Mouse (Mus musculus): ENCODE results near the gene Mcrip1. TPM values are rescaled to one million over a fixed set of nuclear protein-coding genes. Genes with fewer than 3 reads are reported as not detected.
"Not testable (repeated sequence)": the region's sequence is repeated elsewhere in the genome, so short reads cannot be mapped to it uniquely, and the experiment has no call there.

The Mcrip1 gene
- polyA plus RNA-seq, 1 experiment from 2014 or later: 139 TPM

DNA sequence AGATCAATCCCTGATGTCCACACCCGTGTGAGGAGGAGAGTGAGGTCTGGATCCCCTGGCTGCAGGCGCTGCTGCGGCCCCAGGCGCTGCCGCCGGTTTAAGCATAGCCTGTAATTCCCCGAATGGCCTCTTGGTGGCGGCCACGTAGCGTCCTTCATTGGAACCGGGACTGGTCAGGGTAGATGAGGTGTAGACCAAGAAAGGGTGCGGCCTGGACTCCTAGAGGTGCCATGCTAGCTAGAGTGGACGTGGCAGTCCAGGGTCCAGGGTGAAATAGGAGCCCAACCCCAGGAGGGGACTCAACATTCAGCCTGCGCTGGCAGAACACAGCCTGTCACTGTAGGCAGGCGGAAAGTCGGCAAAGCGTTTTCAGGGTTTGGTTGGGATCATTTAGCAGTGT, 33.9 kb downstream of the Mcrip1 start:
- no peak overlapping the region for H3K4me2 ChIP-seq (ENCODE audit: low read depth, low read length)

DNA sequence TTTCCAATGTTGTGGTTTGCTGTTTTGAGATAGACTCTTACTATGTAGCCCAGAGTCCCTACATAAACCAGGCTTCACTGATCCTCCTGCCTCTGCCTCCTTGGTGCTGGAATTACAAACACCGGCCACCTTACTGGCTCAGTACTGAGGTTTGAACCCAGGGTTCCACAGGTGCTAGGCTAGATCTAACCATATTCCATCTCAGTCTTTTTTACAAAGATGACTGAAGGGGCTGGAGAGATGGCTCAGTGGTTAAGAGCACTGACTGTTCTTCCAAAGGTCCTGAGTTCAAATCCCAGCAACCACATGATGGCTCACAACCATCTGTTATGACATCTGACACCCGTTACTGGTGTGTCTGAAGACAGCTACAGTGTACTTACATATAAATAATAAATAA, 35.3 kb downstream of the Mcrip1 start:
- not testable (repeated sequence) for H3K9me3 ChIP-seq (replicated peaks; ENCODE audit: control insufficient read depth, low read length); H3K9ac ChIP-seq (ENCODE audit: low read length); H3K4me1 ChIP-seq (ENCODE audit: control insufficient read depth, insufficient read depth, low read length); ATAC-seq (replicated peaks; ENCODE audit: extremely low read depth, insufficient read depth, low FRiP score); H3K27ac ChIP-seq (ENCODE audit: low read length); H3K4me3 ChIP-seq (ENCODE audit: low read length); H3K27me3 ChIP-seq (ENCODE audit: control insufficient read depth, insufficient read depth, low read length); H3K4me2 ChIP-seq (ENCODE audit: low read depth, low read length); H3K36me3 ChIP-seq (ENCODE audit: control insufficient read depth, insufficient read depth)
- WGBS: 85% methylated on average over 2 of the region's 2 CpGs

More for the DNA sequence above, 33.9 kb downstream of the Mcrip1 start:
- ATAC-seq (replicated peaks; ENCODE audit: extremely low read depth, insufficient read depth, low FRiP score): 0 out of 2 replicates have a peak, but pooled peaks have one; percentile 11
- Histone ChIP-seq H3K4me3 (ENCODE audit: low read length) (no peak overlapping the region), H3K9me3 (replicated peaks; ENCODE audit: control insufficient read depth, low read length) (no peaks in the 10 kb centered on the region), H3K27me3 (ENCODE audit: control insufficient read depth, insufficient read depth, low read length) (no peaks in the 10 kb centered on the region), H3K9ac (ENCODE audit: low read length) (no peak overlapping the region), H3K27ac (ENCODE audit: low read length) (no peak overlapping the region), H3K36me3 (ENCODE audit: control insufficient read depth, insufficient read depth) (no peaks in the 10 kb centered on the region), H3K4me1 (ENCODE audit: control insufficient read depth, insufficient read depth, low read length) (peaks cover 8% of the 10 kb centered on the region)
- 17% methylated on average over 17 of the region's 17 CpGs for WGBS

DNA sequence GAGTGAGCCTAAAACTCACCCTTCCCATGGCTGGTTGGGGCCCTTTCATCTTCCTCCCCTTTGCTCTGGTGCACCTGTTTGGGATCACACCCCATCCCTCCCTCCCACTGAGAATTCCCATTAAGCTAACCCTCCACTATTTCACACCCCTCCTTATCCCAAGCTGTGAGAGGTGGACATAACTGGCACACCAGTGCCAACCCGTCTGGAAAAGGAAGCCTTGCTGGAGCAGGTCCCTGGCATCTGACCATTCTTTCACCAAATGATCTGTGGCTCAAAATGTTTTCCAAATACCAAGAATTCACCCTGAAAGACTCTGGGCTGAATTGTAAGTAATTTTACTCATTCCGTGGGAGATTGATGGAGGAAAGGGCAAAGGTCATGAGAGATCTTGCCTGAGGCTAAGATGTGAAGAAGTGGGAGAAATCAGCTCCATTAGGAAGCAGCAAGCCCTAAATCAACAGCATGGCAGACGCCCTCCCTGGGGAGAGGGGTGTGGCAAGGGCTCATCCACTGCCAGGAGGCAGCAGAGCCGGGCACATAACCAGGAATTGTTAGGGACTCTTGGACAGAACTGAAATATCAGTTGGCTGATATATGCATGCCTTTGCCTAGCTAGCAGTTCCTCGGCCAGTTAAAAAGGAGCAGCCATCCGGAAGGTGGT, 36.6 kb downstream of the Mcrip1 start:
- Histone ChIP-seq H3K36me3 (ENCODE audit: control insufficient read depth, insufficient read depth) (no peaks in the 10 kb centered on the region), H3K27ac (ENCODE audit: low read length) (no peak overlapping the region), H3K9ac (ENCODE audit: low read length) (no peak overlapping the region), H3K4me1 (ENCODE audit: control insufficient read depth, insufficient read depth, low read length) (no peaks in the 10 kb centered on the region; the same call in 1 of the 2 replicates), H3K9me3 (replicated peaks; ENCODE audit: control insufficient read depth, low read length) (no peaks in the 10 kb centered on the region), H3K4me2 (ENCODE audit: low read depth, low read length) (no peak overlapping the region), H3K27me3 (ENCODE audit: control insufficient read depth, insufficient read depth, low read length) (no peaks in the 10 kb centered on the region), H3K4me3 (ENCODE audit: low read length) (no peak overlapping the region)
- WGBS: 49% methylated on average over 6 of the region's 6 CpGs
- no peak for ATAC-seq (replicated peaks; ENCODE audit: extremely low read depth, insufficient read depth, low FRiP score)

DNA sequence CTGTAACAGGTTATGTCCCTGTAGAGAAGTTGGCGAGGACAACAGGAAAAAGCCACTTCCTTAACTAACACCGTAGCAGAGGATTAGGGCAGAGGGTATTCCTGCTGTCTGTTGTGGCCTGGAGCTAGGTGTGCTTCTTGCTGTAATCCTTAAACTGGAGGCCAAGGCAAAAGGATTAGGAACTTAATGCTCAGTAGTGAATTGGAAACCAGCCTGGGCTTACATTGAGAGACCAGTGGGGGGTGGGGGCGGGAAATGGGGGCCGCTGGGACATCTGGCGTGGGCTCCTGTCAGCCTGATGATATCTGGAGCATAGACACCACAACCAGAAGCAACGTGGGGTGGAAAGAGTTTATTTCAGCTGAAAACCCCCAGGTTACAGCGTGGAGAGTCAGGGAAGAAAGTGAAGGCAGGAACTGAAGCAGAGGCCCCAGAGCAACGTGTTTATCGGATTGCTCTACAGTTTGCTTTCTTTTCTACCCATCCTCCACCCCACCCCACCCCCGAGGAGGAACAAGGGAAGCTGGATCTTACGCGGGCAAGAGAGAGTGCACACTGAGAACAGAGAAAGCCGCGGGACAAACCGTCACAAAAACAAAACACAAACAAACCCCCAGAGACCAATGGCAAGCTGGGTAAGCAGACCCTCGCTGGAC, 39.0 kb downstream of the Mcrip1 start:
- WGBS: 9% methylated on average over 16 of the region's 16 CpGs
- ATAC-seq (replicated peaks; ENCODE audit: extremely low read depth, insufficient read depth, low FRiP score): no peak; the same call in 1 of the 2 replicates
- no peaks in the 10 kb centered on the region for H3K9me3 ChIP-seq (replicated peaks; ENCODE audit: control insufficient read depth, low read length)
- no peaks in the 10 kb centered on the region for H3K4me1 ChIP-seq (ENCODE audit: control insufficient read depth, insufficient read depth, low read length)
- H3K27me3 ChIP-seq (ENCODE audit: control insufficient read depth, insufficient read depth, low read length): no peaks in the 10 kb centered on the region
- peak overlapping the region; percentile 62 for H3K27ac ChIP-seq (ENCODE audit: low read length)
- H3K9ac ChIP-seq (ENCODE audit: low read length): peak overlapping the region; percentile 57
- no peaks in the 10 kb centered on the region for H3K36me3 ChIP-seq (ENCODE audit: control insufficient read depth, insufficient read depth)
- H3K4me3 ChIP-seq (ENCODE audit: low read length): peak overlapping the region; percentile 39
- H3K4me2 ChIP-seq (ENCODE audit: low read depth, low read length): peak overlapping the region; percentile 65

DNA sequence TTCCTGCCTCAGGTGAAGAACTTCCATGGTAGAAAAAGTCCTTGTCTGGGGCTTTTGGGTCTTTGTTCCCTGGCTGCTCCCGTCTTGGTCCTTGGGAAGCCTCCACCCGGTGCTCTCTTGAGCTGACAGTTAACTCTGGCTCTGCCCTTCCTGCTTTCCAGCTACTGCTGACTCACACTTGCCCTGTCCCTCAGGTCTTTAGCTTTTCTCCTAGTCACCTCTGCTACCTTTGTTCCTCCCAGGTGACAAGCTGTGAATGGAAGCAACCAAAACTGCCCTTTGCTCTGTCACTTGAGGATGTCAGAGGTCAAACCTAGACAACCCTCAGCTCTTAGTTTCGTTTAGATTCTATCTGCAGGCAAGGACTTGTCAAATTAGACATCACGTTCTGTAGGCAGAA, 39.6 kb downstream of the Mcrip1 start:
- Histone ChIP-seq H3K27ac (ENCODE audit: low read length) (peak overlapping the region; percentile 62), H3K27me3 (ENCODE audit: control insufficient read depth, insufficient read depth, low read length) (no peaks in the 10 kb centered on the region), H3K36me3 (ENCODE audit: control insufficient read depth, insufficient read depth) (no peaks in the 10 kb centered on the region), H3K9me3 (replicated peaks; ENCODE audit: control insufficient read depth, low read length) (no peaks in the 10 kb centered on the region), H3K4me2 (ENCODE audit: low read depth, low read length) (peak overlapping the region; percentile 65), H3K4me3 (ENCODE audit: low read length) (no peak overlapping the region), H3K9ac (ENCODE audit: low read length) (no peak overlapping the region), H3K4me1 (ENCODE audit: control insufficient read depth, insufficient read depth, low read length) (no peaks in the 10 kb centered on the region)
- ATAC-seq (replicated peaks; ENCODE audit: extremely low read depth, insufficient read depth, low FRiP score): no peak
- WGBS: 30% methylated on average over 4 of the region's 4 CpGs

DNA sequence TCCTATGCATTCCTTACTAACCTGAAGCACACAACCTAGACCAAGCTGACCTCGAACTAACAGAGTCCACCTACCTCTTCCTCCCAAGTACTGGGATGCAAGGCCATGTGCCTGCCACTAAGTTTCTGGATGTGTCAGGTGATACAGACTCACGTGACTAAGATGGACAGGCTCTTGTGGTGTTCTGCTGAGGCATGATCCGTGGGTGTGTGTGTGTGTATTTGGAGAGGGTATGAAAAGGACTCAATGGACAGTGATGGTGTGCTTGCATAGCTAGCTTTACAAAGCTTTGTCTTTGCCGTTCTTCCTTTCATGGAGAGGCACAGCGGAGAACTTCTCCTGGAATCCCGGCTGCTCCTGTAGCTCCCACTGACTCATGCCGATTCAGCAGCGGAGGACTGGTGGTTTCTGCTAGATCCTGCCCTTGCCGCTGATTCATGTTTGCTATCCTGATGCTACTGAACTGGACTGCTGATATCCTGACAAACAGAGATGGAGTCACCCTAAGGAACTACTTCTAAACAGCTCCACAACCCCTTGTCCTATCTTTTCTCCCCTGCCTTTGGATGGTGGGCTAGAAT, 41.1 kb downstream of the Mcrip1 start:
- H3K4me1 ChIP-seq (ENCODE audit: control insufficient read depth, insufficient read depth, low read length): no peaks in the 10 kb centered on the region
- H3K27ac ChIP-seq (ENCODE audit: low read length): no peak overlapping the region
- 73% methylated on average over 9 of the region's 9 CpGs for WGBS
- no peak overlapping the region for H3K4me2 ChIP-seq (ENCODE audit: low read depth, low read length)
- ATAC-seq (replicated peaks; ENCODE audit: extremely low read depth, insufficient read depth, low FRiP score): no peak
- H3K4me3 ChIP-seq (ENCODE audit: low read length): no peak overlapping the region
- H3K27me3 ChIP-seq (ENCODE audit: control insufficient read depth, insufficient read depth, low read length): no peaks in the 10 kb centered on the region
- H3K36me3 ChIP-seq (ENCODE audit: control insufficient read depth, insufficient read depth): no peaks in the 10 kb centered on the region
- no peak overlapping the region for H3K9ac ChIP-seq (ENCODE audit: low read length)
- H3K9me3 ChIP-seq (replicated peaks; ENCODE audit: control insufficient read depth, low read length): no peaks in the 10 kb centered on the region

DNA sequence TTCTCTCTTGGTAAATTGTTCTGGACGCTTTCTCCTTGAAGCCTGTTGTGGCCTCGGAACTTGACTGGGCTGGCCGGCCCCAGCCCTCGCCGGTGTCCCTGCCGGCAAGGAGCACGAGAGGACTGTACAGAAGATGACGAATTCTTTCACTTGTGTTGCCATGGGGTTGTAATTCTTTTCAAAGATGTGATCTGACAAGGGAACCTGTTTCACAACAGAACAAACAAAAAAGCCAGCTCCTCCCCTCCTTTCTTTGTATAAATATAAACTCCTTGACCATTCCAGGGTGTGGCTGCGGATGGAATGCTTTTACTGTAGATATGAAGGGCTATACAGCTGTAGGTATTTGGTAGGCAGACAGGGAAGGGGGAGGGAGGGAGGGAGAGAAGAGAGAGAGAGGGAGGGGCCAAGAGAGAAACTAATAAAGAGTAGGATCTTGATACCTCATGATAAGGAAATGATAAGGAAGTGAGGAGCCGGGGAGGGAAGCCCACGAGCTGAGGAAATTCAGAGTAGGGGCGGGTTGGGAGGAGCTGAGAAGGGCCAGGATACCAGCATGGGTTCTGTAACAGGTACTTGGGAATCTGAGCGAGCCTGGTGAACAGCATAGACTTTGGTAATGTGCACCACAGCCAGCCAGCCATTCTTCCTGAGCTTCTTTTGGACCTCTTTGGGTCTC, 41.8 kb downstream of the Mcrip1 start:
- Histone ChIP-seq H3K27me3 (ENCODE audit: control insufficient read depth, insufficient read depth, low read length) (no peaks in the 10 kb centered on the region), H3K9ac (ENCODE audit: low read length) (no peak overlapping the region), H3K9me3 (replicated peaks; ENCODE audit: control insufficient read depth, low read length) (no peaks in the 10 kb centered on the region), H3K36me3 (ENCODE audit: control insufficient read depth, insufficient read depth) (no peaks in the 10 kb centered on the region), H3K27ac (ENCODE audit: low read length) (no peak overlapping the region), H3K4me2 (ENCODE audit: low read depth, low read length) (no peak overlapping the region), H3K4me3 (ENCODE audit: low read length) (no peak overlapping the region), H3K4me1 (ENCODE audit: control insufficient read depth, insufficient read depth, low read length) (no peaks in the 10 kb centered on the region)
- ATAC-seq (replicated peaks; ENCODE audit: extremely low read depth, insufficient read depth, low FRiP score): no peak
- WGBS: 70% methylated on average over 13 of the region's 13 CpGs

DNA sequence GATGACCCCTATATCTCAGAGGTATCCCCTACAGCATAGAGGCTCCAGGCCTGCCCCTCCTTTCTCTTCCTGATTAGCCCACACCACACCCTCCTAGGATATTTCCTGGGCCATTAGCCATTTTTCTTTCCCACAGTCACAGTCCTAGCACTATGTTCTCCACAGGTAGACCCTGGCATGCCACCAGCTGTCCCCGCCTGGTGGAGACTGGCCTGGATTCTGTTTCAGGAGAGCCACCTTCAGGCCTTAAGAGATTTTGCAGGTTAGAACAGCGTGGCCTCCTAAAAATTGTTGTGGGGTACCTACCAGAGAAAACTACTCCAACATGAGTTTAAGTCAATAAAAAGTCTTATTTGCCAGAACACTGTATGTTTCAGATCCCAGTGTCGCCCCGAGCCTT, 42.6 kb downstream of the Mcrip1 start:
- Histone ChIP-seq H3K27ac (ENCODE audit: low read length) (no peak overlapping the region), H3K4me1 (ENCODE audit: control insufficient read depth, insufficient read depth, low read length) (no peaks in the 10 kb centered on the region), H3K4me2 (ENCODE audit: low read depth, low read length) (no peak overlapping the region), H3K9ac (ENCODE audit: low read length) (no peak overlapping the region), H3K9me3 (replicated peaks; ENCODE audit: control insufficient read depth, low read length) (no peaks in the 10 kb centered on the region), H3K4me3 (ENCODE audit: low read length) (no peak overlapping the region), H3K27me3 (ENCODE audit: control insufficient read depth, insufficient read depth, low read length) (no peaks in the 10 kb centered on the region), H3K36me3 (ENCODE audit: control insufficient read depth, insufficient read depth) (no peaks in the 10 kb centered on the region)
- WGBS: 67% methylated on average over 4 of the region's 4 CpGs
- ATAC-seq (replicated peaks; ENCODE audit: extremely low read depth, insufficient read depth, low FRiP score): 0 out of 2 replicates have a peak, but pooled peaks have one; percentile 46

DNA sequence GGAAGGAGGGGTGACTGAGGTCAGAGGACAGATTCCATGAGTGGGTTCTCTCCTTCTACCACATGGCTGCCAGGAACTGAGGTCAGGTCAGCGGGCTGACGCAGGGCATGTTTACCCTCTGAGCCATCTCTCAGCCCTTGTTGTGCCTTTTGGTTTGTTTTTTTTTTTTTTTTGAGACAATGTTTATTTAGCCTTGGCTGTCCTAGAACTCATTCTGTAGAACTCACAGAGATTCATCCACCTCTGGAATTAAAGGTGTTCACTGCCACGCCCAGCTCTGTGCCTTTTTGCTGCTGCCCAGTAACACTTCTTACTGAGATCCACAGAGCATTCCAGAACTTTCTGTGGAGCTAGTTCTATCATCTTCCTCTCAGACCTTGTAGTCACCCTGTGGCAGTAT, 43.9 kb downstream of the Mcrip1 start:
- Histone ChIP-seq H3K4me1 (ENCODE audit: control insufficient read depth, insufficient read depth, low read length) (no peaks in the 10 kb centered on the region), H3K9ac (ENCODE audit: low read length) (no peak overlapping the region), H3K4me2 (ENCODE audit: low read depth, low read length) (no peak overlapping the region), H3K9me3 (replicated peaks; ENCODE audit: control insufficient read depth, low read length) (no peaks in the 10 kb centered on the region), H3K4me3 (ENCODE audit: low read length) (no peak overlapping the region), H3K27ac (ENCODE audit: low read length) (no peak overlapping the region), H3K36me3 (ENCODE audit: control insufficient read depth, insufficient read depth) (no peaks in the 10 kb centered on the region), H3K27me3 (ENCODE audit: control insufficient read depth, insufficient read depth, low read length) (no peaks in the 10 kb centered on the region)
- no peak for ATAC-seq (replicated peaks; ENCODE audit: extremely low read depth, insufficient read depth, low FRiP score)
- 81% methylated on average over 3 of the region's 3 CpGs for WGBS

Measured in heart, embryonic 16.5 days (tissue).